Mouse (Mus musculus): ENCODE measurements around the gene Calr4.

Gene Calr4

DNA sequence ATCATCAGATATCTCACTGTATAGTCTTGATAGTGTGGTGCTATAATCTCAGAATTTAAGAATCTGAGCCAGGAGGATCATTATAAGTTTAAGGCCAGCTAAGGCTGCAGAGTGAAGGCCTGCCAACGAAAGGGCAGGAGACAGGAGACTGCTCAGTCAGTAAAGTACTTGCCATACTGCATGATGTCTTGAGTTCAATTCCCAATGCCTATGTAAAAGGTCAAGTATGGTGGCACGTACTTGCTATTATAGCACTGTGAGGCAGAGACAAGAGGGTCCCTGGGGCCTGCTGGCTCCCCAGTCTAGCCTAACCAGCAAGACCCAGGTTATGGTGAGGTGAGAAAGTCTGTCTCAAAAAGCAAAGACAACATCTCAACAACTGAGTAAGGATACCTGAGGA lies at the start of gene Calr4:
TSS of gene Calr4 (plus strand) at position 301 of the 400 bp plus-strand sequence.
- no peak for DNase-seq (ENCODE audit: low spot score)

DNA sequence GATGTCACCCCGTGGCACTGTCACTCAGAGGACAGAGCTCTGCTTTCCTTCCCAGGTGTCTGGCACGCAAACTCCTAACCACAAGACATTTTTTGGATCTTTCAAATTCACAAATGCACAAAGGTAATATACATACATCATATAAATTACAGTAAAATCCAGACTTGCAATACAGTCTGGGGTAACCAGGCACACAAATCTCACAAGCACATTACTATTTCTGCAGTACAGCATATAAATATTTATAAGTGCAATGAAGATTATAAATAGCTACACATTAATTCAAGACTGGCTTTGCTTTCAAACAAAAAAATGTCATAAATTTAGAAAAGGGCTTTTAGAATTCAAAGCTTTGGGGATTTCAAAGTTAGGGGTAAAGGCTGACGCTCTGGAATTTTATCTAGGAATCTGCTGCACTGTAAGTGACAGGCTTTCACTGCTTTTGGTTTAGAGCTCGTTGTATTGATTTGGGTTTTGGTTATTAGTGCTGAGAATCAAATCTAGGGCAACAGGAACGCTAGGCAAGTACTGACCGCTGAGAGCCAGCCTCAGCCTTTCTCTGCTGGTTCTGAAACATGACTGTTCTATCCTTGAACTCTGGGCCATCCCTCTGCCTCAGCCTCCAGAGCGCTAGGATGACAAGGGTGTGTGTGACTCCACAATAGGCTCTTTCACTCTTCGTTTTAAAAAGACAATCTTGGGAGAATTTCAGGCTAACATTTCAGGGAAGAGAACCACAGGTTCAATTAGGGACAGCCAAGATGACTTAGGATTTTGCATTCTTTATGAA lies 48.5 kb upstream of the Calr4 start:
- DNase-seq (ENCODE audit: low spot score): no peak

DNA sequence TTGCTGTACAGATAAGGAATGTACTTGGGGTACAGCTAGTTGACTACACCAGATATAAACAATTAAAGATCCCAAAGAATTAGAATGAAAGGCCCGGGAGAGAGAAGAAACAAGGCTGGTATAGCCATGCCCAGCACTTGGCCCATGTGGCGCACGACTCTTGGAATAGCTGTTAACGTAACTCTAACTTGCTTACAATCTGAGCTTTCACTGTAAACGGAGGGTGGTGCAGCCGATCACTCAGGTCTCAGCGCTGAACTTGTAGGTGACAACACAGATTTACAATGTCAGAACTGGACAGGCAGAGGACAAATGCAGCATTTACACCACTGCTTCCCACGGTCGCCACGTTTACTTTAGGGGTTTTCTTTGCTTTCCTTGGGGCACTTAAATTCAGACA lies 42.7 kb upstream of the Calr4 start:
- no peak for DNase-seq (ENCODE audit: low spot score)

DNA sequence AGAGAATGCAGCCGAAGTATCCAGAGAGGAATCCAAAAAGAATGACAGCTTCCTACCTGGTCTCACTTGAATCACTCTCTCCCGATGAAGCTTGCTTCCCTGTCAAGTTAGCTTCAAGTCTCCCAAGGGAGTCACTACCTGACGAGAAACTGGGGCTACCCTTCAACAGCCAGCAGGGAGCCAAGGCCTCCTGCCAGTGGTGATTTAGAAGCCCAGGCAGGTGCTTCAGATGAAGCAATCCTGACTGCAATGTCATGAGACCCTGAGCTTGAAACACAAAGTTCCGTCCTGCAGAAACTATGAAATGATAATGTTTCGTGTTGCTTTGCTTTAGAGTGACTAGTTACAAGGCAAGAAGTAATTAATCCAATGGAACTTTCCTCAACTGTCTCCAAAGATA lies 40.4 kb upstream of the Calr4 start:
- DNase-seq (ENCODE audit: low spot score): no peak

GRCm38 (mm10) chr4:109195900-109196629 lies 38.2 kb upstream of the Calr4 start:
- DNase-seq (ENCODE audit: low spot score): no peak

- no peak for DNase-seq (ENCODE audit: low spot score)
These were observed 35.2 kb upstream of the Calr4 start for GRCm38 (mm10) chr4:109199069-109199468.

DNA sequence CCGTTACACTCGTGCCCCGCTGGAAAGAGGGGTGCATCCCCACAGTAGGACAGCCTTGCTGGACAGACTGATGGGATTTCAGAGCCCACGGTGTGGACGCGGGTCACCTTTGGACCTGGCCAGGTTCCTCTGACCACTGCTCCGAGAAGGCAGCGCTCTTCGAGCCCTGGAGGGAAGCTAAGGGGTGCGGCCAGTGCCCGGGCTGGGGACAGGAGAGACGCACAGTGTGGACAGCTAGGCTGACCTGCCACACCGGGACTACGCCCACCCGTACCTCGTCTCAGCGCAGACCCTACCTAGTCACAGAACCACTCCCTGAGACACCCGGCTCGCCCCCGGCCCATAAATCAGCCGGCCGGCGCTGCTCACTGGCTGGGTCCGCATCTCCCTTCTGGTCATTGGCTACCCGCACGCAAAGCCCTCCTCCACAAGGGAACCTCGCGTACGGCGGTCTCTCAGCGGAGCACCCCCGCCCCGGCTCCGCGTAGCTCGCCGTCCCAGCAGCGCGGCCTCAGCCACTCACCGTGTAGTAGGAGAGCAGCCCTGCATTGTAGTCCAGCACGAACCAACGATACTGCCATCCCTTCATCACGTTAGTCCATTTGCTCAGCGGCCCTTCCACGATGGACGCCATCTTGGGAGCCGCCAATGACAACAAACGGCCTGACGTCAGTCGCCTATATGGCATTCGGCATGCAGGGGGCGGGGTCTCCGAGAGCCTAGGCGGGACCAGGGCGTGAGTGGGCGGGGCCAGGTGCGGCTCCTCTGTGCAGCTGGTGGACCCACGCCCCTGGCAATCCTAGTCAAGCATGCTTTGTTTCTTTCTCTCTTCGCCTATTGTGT lies 32.5 kb upstream of the Calr4 start, which contains the start of gene Osbpl9:
TSS of gene Osbpl9 (minus strand) at position 691 of the 843 bp plus-strand sequence.
- peak; percentile 94 for DNase-seq (ENCODE audit: low spot score)

- DNase-seq (ENCODE audit: low spot score): no peak
These were observed 30.4 kb upstream of the Calr4 start for GRCm38 (mm10) chr4:109203931-109204330.

DNA sequence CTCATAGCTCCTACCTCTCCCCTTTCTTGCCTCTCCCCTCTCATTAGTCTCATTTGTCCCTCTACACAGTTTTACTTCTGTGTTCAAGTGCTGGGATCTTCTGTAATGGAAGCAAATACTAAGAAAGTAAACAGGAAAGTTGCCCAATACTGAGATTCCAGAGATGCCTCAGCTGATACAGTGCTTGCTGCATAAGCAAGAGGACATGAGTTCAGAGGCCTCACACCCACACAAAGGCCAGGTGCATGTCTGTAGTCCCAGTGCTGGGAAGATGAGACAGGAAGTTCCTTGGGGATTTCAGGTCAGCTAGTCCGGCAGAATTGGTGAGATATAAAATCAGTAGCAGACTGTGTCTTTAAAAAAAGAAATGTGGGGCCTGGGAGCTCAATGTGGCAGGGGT lies 29.9 kb upstream of the Calr4 start:
- DNase-seq (ENCODE audit: low spot score): no peak

DNA sequence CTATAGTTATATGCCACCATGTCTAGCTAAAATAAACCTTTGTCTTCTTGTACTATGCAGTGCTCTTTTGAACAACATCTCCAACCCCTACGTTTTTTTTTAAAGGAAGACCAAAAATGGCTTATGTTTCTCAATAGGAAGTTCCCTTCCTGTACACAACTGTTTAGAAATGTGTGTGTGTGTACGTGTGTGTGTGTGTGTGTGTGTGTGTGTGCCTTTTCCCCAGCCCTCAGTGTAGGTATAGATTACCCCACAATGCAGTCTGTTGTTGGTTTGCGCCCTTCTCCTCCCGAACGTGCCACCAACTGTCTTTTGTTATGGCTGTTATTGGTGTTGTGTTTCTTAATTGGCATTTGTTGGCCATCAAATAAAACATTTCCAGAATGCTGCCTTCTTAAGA lies 26.8 kb upstream of the Calr4 start:
- no peak for DNase-seq (ENCODE audit: low spot score)

GRCm38 (mm10) chr4:109210253-109210652 lies 24.0 kb upstream of the Calr4 start:
- no peak for DNase-seq (ENCODE audit: low spot score)

GRCm38 (mm10) chr4:109210881-109211280 lies 23.4 kb upstream of the Calr4 start:
- DNase-seq (ENCODE audit: low spot score): no peak

GRCm38 (mm10) chr4:109213986-109214385 lies 20.3 kb upstream of the Calr4 start:
- DNase-seq (ENCODE audit: low spot score): no peak

- no peak for DNase-seq (ENCODE audit: low spot score)
These were observed 16.3 kb upstream of the Calr4 start for GRCm38 (mm10) chr4:109218008-109218407.

- DNase-seq (ENCODE audit: low spot score): no peak
These were observed 13.8 kb upstream of the Calr4 start for GRCm38 (mm10) chr4:109220441-109220940.

DNA sequence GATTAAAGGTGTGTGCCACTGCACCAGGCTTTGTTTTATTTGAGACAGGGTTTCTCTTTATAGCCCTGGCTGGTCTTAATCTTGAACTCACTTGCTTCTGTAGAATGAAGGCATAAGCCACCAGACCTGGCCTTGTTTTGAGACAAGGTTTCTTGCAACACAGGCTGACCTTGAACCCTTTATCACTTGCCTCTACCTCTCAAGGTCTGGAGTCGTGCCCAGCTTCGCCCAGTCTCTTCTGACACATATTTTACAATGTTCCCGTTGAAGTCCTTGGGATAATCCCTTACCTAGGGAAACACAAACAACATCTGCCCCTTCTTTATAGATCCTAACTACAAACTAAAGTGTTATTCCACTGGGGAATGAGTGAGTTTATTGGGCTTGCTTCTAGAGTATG lies 12.3 kb upstream of the Calr4 start:
- no peak for DNase-seq (ENCODE audit: low spot score)

GRCm38 (mm10) chr4:109224762-109225552 lies 9.3 kb upstream of the Calr4 start:
- DNase-seq (ENCODE audit: low spot score): peak; percentile 44

DNA sequence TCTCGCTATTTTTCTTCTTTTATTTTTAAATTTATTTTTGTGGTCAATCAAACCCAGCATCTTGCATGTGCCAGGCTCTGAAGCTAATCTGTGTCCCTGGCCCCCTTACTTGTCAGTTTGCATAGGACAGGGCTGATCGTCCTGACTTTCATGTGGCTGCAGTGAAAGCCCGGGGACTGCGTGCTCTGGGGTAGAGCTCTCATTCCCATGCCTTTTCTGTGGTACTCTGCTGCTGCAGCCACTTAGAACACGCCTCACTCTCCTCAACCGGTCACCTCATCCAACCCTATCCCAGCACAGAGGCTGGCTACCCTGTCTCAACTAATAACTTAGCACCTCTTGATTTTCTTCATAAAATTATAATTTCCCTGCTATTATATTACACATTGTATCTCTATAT lies 8.7 kb upstream of the Calr4 start:
- no peak for DNase-seq (ENCODE audit: low spot score)

- no peak for DNase-seq (ENCODE audit: low spot score)
These were observed 8.2 kb upstream of the Calr4 start for GRCm38 (mm10) chr4:109226071-109226470.

GRCm38 (mm10) chr4:109229766-109230279 lies 4.5 kb upstream of the Calr4 start:
- DNase-seq (ENCODE audit: low spot score): no peak

GRCm38 (mm10) chr4:109234806-109235350 lies 593 bp downstream of the Calr4 start:
- no peak for DNase-seq (ENCODE audit: low spot score)
